Mouse (Mus musculus) heart, postnatal 0 days (tissue): ENCODE results near the gene Nrtn. TPM values are rescaled to one million over a fixed set of nuclear protein-coding genes. Genes with fewer than 3 reads are reported as not detected.

Source experiments
- ATAC-seq: fragments of 200-750 bp; cut with Nextera tagmentation; 2 replicates; pipeline ENCODE4 v1.8.0; 2017; ENCODE audit warnings: low read depth, moderate number of reproducible peaks, moderate library complexity; ENCODE audit not compliant: insufficient read depth
- DNase-seq: peaks from one replicate; pipeline ENCODE4 v3.0.0-alpha.2; 2016; ENCODE audit warnings: low spot score
- H3K27ac ChIP-seq: fragments of 300-500 bp; sonication (generic); 2 replicates; pipeline ENCODE4 v1.5.1; 2014; ENCODE audit warnings: low read depth, mild to moderate bottlenecking
- H3K27me3 ChIP-seq: fragments of 300-500 bp; sonication (generic); 2 replicates; pipeline ENCODE4 v1.6.1; 2014; ENCODE audit warnings: low read length, mixed read lengths; ENCODE audit not compliant: control insufficient read depth, insufficient read depth
- H3K36me3 ChIP-seq: fragments of 300-500 bp; sonication (generic); replicated peaks from 2 replicates; pipeline ENCODE4 v1.6.1; 2014; ENCODE audit warnings: low read length, mixed read lengths; ENCODE audit not compliant: control insufficient read depth, insufficient read depth
- H3K4me1 ChIP-seq: fragments of 300-500 bp; sonication (generic); 2 replicates; pipeline ENCODE4 v1.6.1; 2014; ENCODE audit warnings: antibody characterized with exemption; ENCODE audit not compliant: control insufficient read depth, insufficient read depth
- H3K4me2 ChIP-seq: fragments of 300-500 bp; sonication (generic); 2 replicates; pipeline ENCODE4 v1.6.1; 2014; ENCODE audit warnings: low read depth, mild to moderate bottlenecking, low read length, moderate library complexity
- H3K4me3 ChIP-seq: fragments of 300-500 bp; sonication (generic); 2 replicates; pipeline ENCODE4 v1.5.1; 2014; ENCODE audit warnings: low read depth, low read length
- H3K9ac ChIP-seq: fragments of 300-500 bp; sonication (generic); replicated peaks from 2 replicates; pipeline ENCODE4 v1.6.1; 2014; ENCODE audit warnings: low read depth, low read length, mixed read lengths
- H3K9me3 ChIP-seq: fragments of 300-500 bp; sonication (generic); replicated peaks from 2 replicates; pipeline ENCODE4 v1.6.1; 2016; ENCODE audit warnings: low read length; ENCODE audit not compliant: control insufficient read depth
- CTCF ChIP-seq: IDR thresholded peaks from 2 replicates; pipeline ENCODE4 v1.5.1; 2016; ENCODE audit warnings: antibody characterized with exemption, control low read depth, low read depth
- EP300 ChIP-seq: IDR thresholded peaks from 2 replicates; pipeline ENCODE4 v1.6.1; 2016; ENCODE audit warnings: antibody characterized with exemption, low read depth
- WGBS: fragments of 180-500 bp; shearing (Covaris S2); extraction: QIAGEN DNeasy Blood & Tissue Kit; methylation state at CpG from one replicate; pipeline ENCODE4 v1.1.7; 2014; 5-methylcytosine and 5-hydroxymethylcytosine counted together
- polyA plus RNA-seq: library from polyadenylated mRNA; unstranded; fragments of >200 nt; fragmentation: Nextera tagmentation; extraction: Ambion mirVana; gene quantifications from 2 replicates; pipeline ENCODE4 v1.2.1, GENCODE M21; 2015
- total RNA-seq: library from RNA; depleted of rRNA; stranded (reverse); fragments of >200 nt; gene quantifications from 2 replicates; pipeline ENCODE4 v1.2.3, GENCODE M21; 2014; ENCODE audit warnings: low replicate concordance; rRNA removed

Nrtn gene
- total RNA-seq (83.1 and 104 TPM in 2 replicates), polyA plus RNA-seq (33.9 and 35.5 TPM in 2 replicates)

GRCm38 (mm10) chr17:56757416-56758123 lies at the start of gene Nrtn:
Gene Nrtn (minus strand): TSS chr17:56757530.
- Histone ChIP-seq H3K27me3 (peaks cover 38% of the 10 kb centered on the region), H3K9ac (peak within 1 kb of the TSS; percentile 58), H3K4me2 (peak within 1 kb of the TSS; percentile 97), H3K4me3 (peak within 1 kb of the TSS; percentile 57), H3K27ac (peak within 1 kb of the TSS; percentile 40), H3K36me3 (no peaks in the 10 kb centered on the region), H3K4me1 (peaks cover 19% of the 10 kb centered on the region), H3K9me3 (no peaks in the 10 kb centered on the region)
- WGBS: 2% methylated on average over 47 of the region's 48 CpGs
- TF ChIP-seq EP300: no peak
- TF ChIP-seq CTCF: no peak
- ATAC-seq (peak; percentile 79), DNase-seq (peak; percentile 69)

DNA sequence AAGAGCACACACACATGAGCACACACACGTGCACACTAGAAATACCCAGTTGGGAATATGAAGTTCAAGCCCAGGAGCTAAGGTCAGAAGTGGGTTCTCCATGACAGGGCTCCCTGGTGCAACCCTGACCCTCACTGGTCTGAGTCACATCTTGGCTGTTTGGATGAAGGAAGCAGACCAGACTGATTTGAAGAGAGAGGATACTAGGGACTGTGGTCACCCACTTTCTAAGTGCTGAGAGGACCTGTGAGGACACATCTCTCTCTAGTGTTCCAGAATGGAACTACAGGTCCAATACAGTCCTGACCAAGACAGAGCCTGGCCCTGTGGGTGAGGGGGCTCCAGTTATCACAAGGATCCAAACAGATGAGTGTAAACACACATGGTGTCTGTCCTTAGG lies 48.5 kb upstream of the Nrtn start:
- Histone ChIP-seq H3K27me3 (no peaks in the 10 kb centered on the region), H3K4me2 (no peak overlapping the region), H3K27ac (no peak overlapping the region), H3K9me3 (no peaks in the 10 kb centered on the region), H3K9ac (no peak overlapping the region), H3K4me3 (no peak overlapping the region), H3K4me1 (peaks cover 13% of the 10 kb centered on the region), H3K36me3 (0 out of 2 replicates have a peak, but pooled peaks cover 12% of the 10 kb centered on the region)
- ATAC-seq (no peak), DNase-seq (no peak)
- 92% methylated on average over 1 of the region's 1 CpGs for WGBS
- TF ChIP-seq CTCF (peak; percentile 55), EP300 (no peak)

DNA sequence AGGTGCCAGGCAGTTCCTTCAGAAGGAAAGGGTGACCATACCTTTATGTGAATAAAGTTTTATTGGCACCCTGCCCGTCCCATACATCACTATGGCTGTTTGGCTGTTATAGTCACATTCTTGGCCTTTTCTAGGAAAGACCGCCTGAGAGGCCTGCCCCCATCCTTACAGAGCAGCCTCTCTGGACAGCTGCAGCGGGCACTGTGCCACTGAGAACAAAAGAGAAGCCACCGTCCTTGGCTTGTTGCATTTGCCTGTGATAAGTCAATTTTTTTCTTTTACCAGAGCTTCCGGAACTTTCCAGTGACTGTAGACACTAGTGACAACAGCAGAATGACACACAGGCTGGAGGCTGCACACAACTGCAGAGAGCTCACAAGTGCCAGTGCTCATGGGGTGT lies 47.6 kb upstream of the Nrtn start:
- WGBS: 61% methylated on average over 5 of the region's 5 CpGs
- TF ChIP-seq EP300 (no peak), CTCF (no peak)
- H3K36me3 ChIP-seq: 0 out of 2 replicates have a peak, but pooled peaks cover 12% of the 10 kb centered on the region
- DNase-seq: no peak
- no peak overlapping the region for H3K4me3 ChIP-seq
- H3K4me1 ChIP-seq: peaks cover 6% of the 10 kb centered on the region; the same call in 1 of the 2 replicates
- H3K9ac ChIP-seq: no peak overlapping the region
- H3K4me2 ChIP-seq: no peak overlapping the region
- H3K27me3 ChIP-seq: no peaks in the 10 kb centered on the region
- H3K9me3 ChIP-seq: no peaks in the 10 kb centered on the region
- no peak for ATAC-seq
- no peak overlapping the region for H3K27ac ChIP-seq

DNA sequence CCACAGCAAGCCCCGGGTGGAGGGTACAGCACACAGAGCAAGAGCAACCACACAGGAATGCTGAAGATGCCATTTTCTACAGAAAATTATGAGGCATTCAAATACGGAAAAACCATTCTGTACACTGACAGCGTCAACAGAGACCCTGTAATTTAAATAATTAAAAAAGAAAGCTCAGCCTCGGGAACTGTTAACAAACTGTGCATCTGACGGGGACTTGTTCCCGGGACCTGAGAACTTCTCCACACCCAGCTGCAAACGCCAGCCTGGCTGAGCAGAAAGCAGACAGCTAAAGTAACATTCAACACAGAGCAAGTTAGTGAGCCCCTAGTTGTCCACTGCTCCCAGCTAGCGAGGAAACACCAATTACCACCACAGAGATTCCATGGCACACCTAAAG lies 44.7 kb upstream of the Nrtn start:
- Histone ChIP-seq H3K4me2 (no peak overlapping the region), H3K27me3 (no peaks in the 10 kb centered on the region), H3K9ac (no peak overlapping the region), H3K36me3 (0 out of 2 replicates have a peak, but pooled peaks cover 12% of the 10 kb centered on the region), H3K9me3 (no peaks in the 10 kb centered on the region), H3K4me3 (no peak overlapping the region), H3K4me1 (no peaks in the 10 kb centered on the region), H3K27ac (no peak overlapping the region)
- TF ChIP-seq EP300 (no peak), CTCF (no peak)
- no peak for DNase-seq
- WGBS: 77% methylated on average over 8 of the region's 8 CpGs
- no peak for ATAC-seq

GRCm38 (mm10) chr17:56799276-56799675 lies 41.9 kb upstream of the Nrtn start:
- DNase-seq (no peak), ATAC-seq (no peak)
- no peaks in the 10 kb centered on the region for H3K9me3 ChIP-seq
- H3K27me3 ChIP-seq: no peaks in the 10 kb centered on the region
- H3K4me2 ChIP-seq: no peak overlapping the region
- no peak overlapping the region for H3K9ac ChIP-seq
- no peak for TF ChIP-seq EP300
- TF ChIP-seq CTCF: no peak
- H3K4me3 ChIP-seq: no peak overlapping the region
- WGBS: 83% methylated on average over 3 of the region's 3 CpGs
- H3K27ac ChIP-seq: no peak overlapping the region
- H3K4me1 ChIP-seq: no peaks in the 10 kb centered on the region
- 0 out of 2 replicates have a peak, but pooled peaks cover 12% of the 10 kb centered on the region for H3K36me3 ChIP-seq
